Mouse (Mus musculus): ENCODE measurements at regions not wholly inside any gene's neighbourhood (a gene's known extent, or its start where the extent isn't known, plus 50 kb on each side); places are given as distances from the start of the nearest gene placed in this dataset.
"Not testable (repeated sequence)": the region's sequence is repeated elsewhere in the genome, so short reads cannot be mapped to it uniquely, and the experiment has no call there.

GRCm38 (mm10) chr12:15653357-15653763, 163.4 kb downstream of the Trib2 start:
- DNase-seq = no peak

- DNase-seq = no peak
Observed at GRCm38 (mm10) chr12:15651293-15651692, 165.4 kb downstream of the Trib2 start.

- no peak for DNase-seq
Observed at GRCm38 (mm10) chr12:15649906-15650305, 166.8 kb downstream of the Trib2 start.

- DNase-seq = no peak
Observed at GRCm38 (mm10) chr12:15649226-15649625, 167.5 kb downstream of the Trib2 start.

- no peak for DNase-seq
Observed at GRCm38 (mm10) chr12:15644074-15644672, 172.5 kb downstream of the Trib2 start.

- no peak for DNase-seq
Observed at GRCm38 (mm10) chr12:15643669-15644068, 173.1 kb downstream of the Trib2 start.

GRCm38 (mm10) chr12:15640320-15640719, 176.4 kb downstream of the Trib2 start:
- peak; percentile 27 for DNase-seq

GRCm38 (mm10) chr12:15629971-15630370, 186.8 kb downstream of the Trib2 start:
- DNase-seq = no peak

GRCm38 (mm10) chr12:15619521-15619920, 197.2 kb downstream of the Trib2 start:
- DNase-seq = no peak

- peak; percentile 39 for DNase-seq
Observed at GRCm38 (mm10) chr12:15617312-15617711, 199.4 kb downstream of the Trib2 start.

- DNase-seq = no peak
Observed at GRCm38 (mm10) chr12:15611847-15612580, 204.7 kb downstream of the Trib2 start.

GRCm38 (mm10) chr12:15607091-15607490, 209.6 kb downstream of the Trib2 start:
- DNase-seq = peak; percentile 20

- DNase-seq = peak; percentile 46
Observed at GRCm38 (mm10) chr12:15606095-15606494, 210.6 kb downstream of the Trib2 start.

GRCm38 (mm10) chr12:15604630-15605029, 212.1 kb downstream of the Trib2 start:
- no peak for DNase-seq

GRCm38 (mm10) chr12:15603885-15604284, 212.8 kb downstream of the Trib2 start:
- no peak for DNase-seq

GRCm38 (mm10) chr12:15603319-15603718, 213.4 kb downstream of the Trib2 start:
- no peak for DNase-seq

- DNase-seq = no peak
Observed at GRCm38 (mm10) chr12:15594704-15595103, 222.0 kb downstream of the Trib2 start.

GRCm38 (mm10) chr12:15587864-15588263, 228.9 kb downstream of the Trib2 start:
- not testable (repeated sequence) for DNase-seq

- DNase-seq = no peak
Observed at GRCm38 (mm10) chr12:15586706-15587442, 229.8 kb downstream of the Trib2 start.

- DNase-seq = no peak
Observed at GRCm38 (mm10) chr12:15585845-15586244, 230.9 kb downstream of the Trib2 start.

- no peak for DNase-seq
Observed at GRCm38 (mm10) chr12:15584721-15585120, 232.0 kb downstream of the Trib2 start.

GRCm38 (mm10) chr12:15566785-15567109, 250.0 kb downstream of the Trib2 start:
- no peak for DNase-seq

GRCm38 (mm10) chr12:15565941-15566784, 250.6 kb downstream of the Trib2 start:
- no peak for DNase-seq

Data from kidney, postnatal 14 days (tissue).